Mouse (Mus musculus) kidney, adult 2 months (tissue): Measurements from ENCODE around the gene Pex13. TPM values are rescaled to one million over a fixed set of nuclear protein-coding genes. Genes with fewer than 3 reads are reported as not detected.

Source experiments
- DNase-seq: peaks from one replicate; pipeline ENCODE4 v3.0.0; 2021
- H3K27ac ChIP-seq: fragments of 200-500 bp; 2 replicates; pipeline ENCODE4 v1.5.1; 2012; ENCODE audit warnings: low read depth, low read length, control low read depth, inconsistent platforms; ENCODE audit not compliant: insufficient read depth
- H3K27me3 ChIP-seq: fragments of 200-500 bp; replicated peaks from 2 replicates; pipeline ENCODE4 v1.6.1; 2012; ENCODE audit warnings: mild to moderate bottlenecking, moderate library complexity, low read length, inconsistent platforms; ENCODE audit not compliant: control insufficient read depth, insufficient read depth
- H3K36me3 ChIP-seq: fragments of 200-500 bp; 2 replicates; pipeline ENCODE4 v1.6.1; 2012; ENCODE audit warnings: mild to moderate bottlenecking, moderate library complexity, low read length, inconsistent platforms; ENCODE audit not compliant: control insufficient read depth, insufficient read depth
- H3K4me1 ChIP-seq: fragments of 200-500 bp; 2 replicates; pipeline ENCODE4 v1.6.1; 2011; ENCODE audit warnings: low read length; ENCODE audit not compliant: control insufficient read depth, insufficient read depth
- H3K4me3 ChIP-seq: fragments of 200-500 bp; 2 replicates; pipeline ENCODE4 v1.5.1; 2011; ENCODE audit warnings: mild to moderate bottlenecking, low read depth, low read length, control low read depth; ENCODE audit not compliant: insufficient read depth
- CTCF ChIP-seq: fragments of 200-500 bp; conservative IDR thresholded peaks from 2 replicates; pipeline ENCODE4 v1.5.1; 2011; ENCODE audit warnings: low read depth, mild to moderate bottlenecking, control low read depth, low read length, moderate library complexity, mixed read lengths; ENCODE audit not compliant: insufficient read depth, insufficient read length
- POLR2A ChIP-seq: fragments of 200-500 bp; IDR thresholded peaks from one replicate; pipeline ENCODE4 v1.6.1; 2011; ENCODE audit warnings: low read depth, low read length, control low read depth
- WGBS: fragments of 180-500 bp; shearing (Covaris S2); methylation state at CpG from one replicate; pipeline ENCODE4 v1.1.7; 2018; 5-methylcytosine and 5-hydroxymethylcytosine counted together
- polyA plus RNA-seq: library from polyadenylated mRNA; depleted of rRNA; stranded (reverse); fragments of >200 nt; gene quantifications from 2 replicates; pipeline ENCODE4 v1.2.3, GENCODE M21; 2012

Pex13 gene
- polyA plus RNA-seq, 1 experiment, result 11.5 TPM

GRCm38 (mm10) chr11:23672256-23672749, 6.5 kb upstream of the Pex13 start:
- WGBS, result 67% methylated on average over 4 of the region's 4 CpGs

DNA sequence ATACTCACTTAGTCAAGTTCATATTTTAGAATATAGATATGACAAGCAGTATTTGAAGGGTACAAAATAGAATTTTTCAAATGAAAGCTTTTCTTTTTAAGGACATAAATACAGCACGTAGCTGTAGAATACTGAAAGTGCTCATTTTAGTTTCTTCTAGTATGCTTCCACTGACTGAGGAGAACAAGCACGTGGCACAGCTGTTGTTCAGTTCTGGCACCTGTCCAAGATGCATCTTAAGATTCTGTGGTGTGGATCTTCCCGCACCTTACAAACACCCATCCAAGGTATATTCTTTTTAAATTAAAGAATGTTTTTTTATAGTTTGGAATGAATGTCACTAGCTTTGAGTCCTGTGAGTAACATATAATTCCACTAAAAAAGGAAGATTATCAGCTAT, 1.4 kb upstream of the Pex13 start:
- no peaks in the 10 kb centered on the region for H3K36me3 ChIP-seq
- H3K27ac ChIP-seq, result no peak overlapping the region
- no peak overlapping the region for H3K4me3 ChIP-seq
- WGBS, result 11% methylated on average over 3 of the region's 3 CpGs
- TF ChIP-seq POLR2A (no peak), CTCF (no peak)
- peak; percentile 47 for DNase-seq
- peaks cover 6% of the 10 kb centered on the region for H3K4me1 ChIP-seq
- H3K27me3 ChIP-seq, result no peaks in the 10 kb centered on the region

More at GRCm38 (mm10) chr11:23672256-23672749, 6.5 kb upstream of the Pex13 start:
- H3K27me3 ChIP-seq, result no peaks in the 10 kb centered on the region
- DNase-seq, result no peak
- no peak for TF ChIP-seq POLR2A
- TF ChIP-seq CTCF, result no peak
- no peak overlapping the region for H3K27ac ChIP-seq
- H3K4me1 ChIP-seq, result no peaks in the 10 kb centered on the region
- no peak overlapping the region for H3K4me3 ChIP-seq
- peaks cover 1% of the 10 kb centered on the region; the same call in 1 of the 2 replicates for H3K36me3 ChIP-seq

DNA sequence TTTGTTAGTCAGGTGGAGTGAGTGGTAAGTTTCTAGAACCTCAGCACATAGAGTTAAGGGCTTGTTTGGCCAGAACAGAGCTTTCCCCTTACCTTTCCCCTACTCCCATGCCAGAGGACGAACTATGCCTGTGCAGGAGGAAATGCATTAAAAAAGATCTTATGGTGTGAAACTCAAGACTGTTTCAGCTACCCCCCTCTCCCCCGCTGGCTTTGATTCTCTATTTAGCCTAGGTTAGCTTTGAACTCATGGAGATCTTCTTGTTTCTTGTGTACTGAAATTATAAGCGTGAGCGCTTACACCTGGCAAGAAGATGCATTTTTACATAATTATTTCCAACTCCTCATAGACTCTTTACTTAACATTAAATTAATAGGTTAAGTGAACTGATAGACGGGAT, 767 bp upstream of the Pex13 start:
- H3K36me3 ChIP-seq, result no peaks in the 10 kb centered on the region
- TF ChIP-seq CTCF (no peak), POLR2A (no peak)
- 5% methylated on average over 5 of the region's 5 CpGs for WGBS
- H3K4me1 ChIP-seq, result peaks cover 9% of the 10 kb centered on the region
- H3K27me3 ChIP-seq, result no peaks in the 10 kb centered on the region
- peak overlapping the region; percentile 87 for H3K27ac ChIP-seq
- no peak for DNase-seq
- H3K4me3 ChIP-seq, result peak overlapping the region; percentile 94

- Histone ChIP-seq H3K27me3 (no peaks in the 10 kb centered on the region), H3K4me1 (peaks cover 17% of the 10 kb centered on the region), H3K36me3 (no peaks in the 10 kb centered on the region), H3K27ac (peak within 1 kb of the TSS; percentile 87), H3K4me3 (peak within 1 kb of the TSS; percentile 94)
- peak; percentile 83 for DNase-seq
- WGBS, result 2% methylated on average over 39 of the region's 40 CpGs
- no peak for TF ChIP-seq CTCF
- TF ChIP-seq POLR2A, result no peak
Measured at GRCm38 (mm10) chr11:23665311-23665786, 410 bp downstream of the Pex13 start, which contains the start of gene Pus10. Gene Pus10, plus strand, starts transcription at chr11:23665674.

DNA sequence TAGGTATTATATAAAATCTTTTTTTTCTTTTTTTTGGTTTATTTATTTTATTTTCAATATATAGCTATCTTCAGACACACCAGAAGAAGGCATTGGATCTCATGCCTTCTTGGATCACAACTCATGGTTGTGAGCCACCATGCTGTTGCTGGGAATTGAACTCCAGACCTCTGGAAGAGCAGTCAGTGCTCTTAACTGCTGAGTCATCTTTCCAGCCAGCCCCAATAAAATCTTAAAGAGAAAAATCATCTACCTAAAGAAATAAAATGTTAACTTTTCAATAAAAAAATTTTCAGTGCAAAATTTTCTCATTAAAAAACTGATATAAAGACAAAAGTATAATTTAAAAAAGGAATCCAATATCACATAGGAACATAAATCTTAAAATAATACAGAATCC, 1.5 kb downstream of the Pex13 start:
- TF ChIP-seq CTCF (no peak), POLR2A (no peak)
- no peaks in the 10 kb centered on the region for H3K36me3 ChIP-seq
- H3K4me1 ChIP-seq, result peaks cover 18% of the 10 kb centered on the region
- no peak overlapping the region for H3K27ac ChIP-seq
- DNase-seq, result no peak
- no peak overlapping the region for H3K4me3 ChIP-seq
- no peaks in the 10 kb centered on the region for H3K27me3 ChIP-seq

GRCm38 (mm10) chr11:23657791-23658190, 8.0 kb downstream of the Pex13 start:
- 42% methylated on average over 2 of the region's 2 CpGs for WGBS
- DNase-seq, result no peak
- TF ChIP-seq CTCF, result no peak
- no peak for TF ChIP-seq POLR2A
- Histone ChIP-seq H3K27ac (no peak overlapping the region), H3K27me3 (no peaks in the 10 kb centered on the region; the same call in 1 of the 2 replicates), H3K4me3 (no peak overlapping the region), H3K36me3 (no peaks in the 10 kb centered on the region), H3K4me1 (peaks cover 18% of the 10 kb centered on the region)

DNA sequence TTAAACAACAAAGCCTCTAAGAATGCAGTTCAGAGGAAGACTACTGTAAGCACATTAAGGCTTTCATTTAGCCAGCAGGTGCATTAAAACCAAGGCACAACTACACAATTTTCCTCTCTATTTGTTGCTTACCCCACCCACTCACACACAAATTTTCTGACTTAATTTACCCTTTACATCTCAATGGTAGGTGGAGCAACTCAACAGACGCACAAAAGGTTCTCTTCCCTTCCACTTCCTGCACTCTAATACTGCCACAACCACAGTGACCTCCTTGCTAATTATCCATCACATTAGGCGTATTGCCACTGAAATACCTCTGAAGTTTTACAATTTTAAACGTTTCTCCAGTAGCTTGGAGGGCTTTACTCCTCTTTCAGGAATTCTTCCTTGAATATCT, 12.1 kb downstream of the Pex13 start:
- 66% methylated on average over 3 of the region's 3 CpGs for WGBS

More for the DNA sequence above, 12.1 kb downstream of the Pex13 start:
- DNase-seq, result no peak
- peaks cover 5% of the 10 kb centered on the region; the same call in 1 of the 2 replicates for H3K4me1 ChIP-seq
- TF ChIP-seq POLR2A (no peak), CTCF (no peak)
- H3K36me3 ChIP-seq, result peaks cover 2% of the 10 kb centered on the region; the same call in 1 of the 2 replicates
- no peak overlapping the region for H3K4me3 ChIP-seq
- H3K27ac ChIP-seq, result no peak overlapping the region
- no peaks in the 10 kb centered on the region; the same call in 1 of the 2 replicates for H3K27me3 ChIP-seq
